Mouse (Mus musculus): ENCODE measurements around the gene Cpsf6. TPM values are rescaled to one million over a fixed set of nuclear protein-coding genes. Genes with fewer than 3 reads are reported as not detected.

Gene Cpsf6
- polyA plus RNA-seq, 1 experiment from 2014 or later = 162 TPM

DNA sequence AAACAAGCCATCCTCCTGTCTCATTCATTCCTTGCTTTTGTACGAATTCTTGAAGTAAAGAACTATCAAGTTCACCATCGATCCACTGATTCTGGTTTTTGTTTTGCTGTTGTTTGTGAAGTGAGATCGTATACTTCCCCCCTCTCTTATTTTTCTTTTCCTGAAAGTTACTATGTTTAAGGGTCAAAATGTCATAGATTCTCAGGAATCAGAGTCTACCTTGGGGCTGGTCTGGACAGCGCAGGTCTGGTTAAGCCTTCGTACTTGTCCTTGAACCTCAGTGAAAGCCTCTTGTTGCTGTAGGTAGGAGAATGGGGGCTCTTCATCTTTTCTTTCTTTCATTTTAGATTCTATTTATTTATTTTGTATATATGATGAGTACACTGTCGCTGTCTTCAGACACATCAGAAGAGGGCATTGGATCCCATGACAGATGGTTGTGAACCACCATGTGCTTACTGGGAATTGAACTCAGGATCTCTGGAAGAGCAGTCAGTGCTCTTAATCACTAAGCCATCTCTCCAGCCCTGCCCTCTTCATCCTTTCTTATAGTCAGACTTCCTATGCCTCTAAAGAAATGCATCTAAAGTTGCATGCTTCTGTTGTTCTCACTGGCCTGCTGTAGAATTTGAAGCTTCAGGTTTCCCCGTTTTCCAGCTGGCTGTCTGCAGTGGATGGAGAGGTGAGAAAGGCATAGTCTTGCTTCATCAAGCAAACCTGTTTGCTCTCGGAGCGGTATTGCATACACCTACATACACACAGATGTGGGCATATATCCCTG is 40.9 kb upstream of the Cpsf6 start:
- no peak for ATAC-seq (ENCODE audit: low read depth)
- Histone ChIP-seq H3K27me3 (ENCODE audit: control insufficient read depth, insufficient read depth, low read depth, low read length) (no peaks in the 10 kb centered on the region), H3K4me3 (ENCODE audit: low read length) (no peak overlapping the region), H3K9ac (ENCODE audit: low read length) (no peak overlapping the region), H3K4me2 (ENCODE audit: low read depth, low read length) (no peak overlapping the region), H3K9me3 (ENCODE audit: control insufficient read depth, low read length) (no peaks in the 10 kb centered on the region), H3K4me1 (replicated peaks; ENCODE audit: control insufficient read depth, insufficient read depth, low read length) (peaks cover 9% of the 10 kb centered on the region), H3K27ac (ENCODE audit: low read length) (no peak overlapping the region), H3K36me3 (ENCODE audit: control insufficient read depth, insufficient read depth, low read length) (no peaks in the 10 kb centered on the region)
- WGBS = 75% methylated on average over 9 of the region's 9 CpGs

DNA sequence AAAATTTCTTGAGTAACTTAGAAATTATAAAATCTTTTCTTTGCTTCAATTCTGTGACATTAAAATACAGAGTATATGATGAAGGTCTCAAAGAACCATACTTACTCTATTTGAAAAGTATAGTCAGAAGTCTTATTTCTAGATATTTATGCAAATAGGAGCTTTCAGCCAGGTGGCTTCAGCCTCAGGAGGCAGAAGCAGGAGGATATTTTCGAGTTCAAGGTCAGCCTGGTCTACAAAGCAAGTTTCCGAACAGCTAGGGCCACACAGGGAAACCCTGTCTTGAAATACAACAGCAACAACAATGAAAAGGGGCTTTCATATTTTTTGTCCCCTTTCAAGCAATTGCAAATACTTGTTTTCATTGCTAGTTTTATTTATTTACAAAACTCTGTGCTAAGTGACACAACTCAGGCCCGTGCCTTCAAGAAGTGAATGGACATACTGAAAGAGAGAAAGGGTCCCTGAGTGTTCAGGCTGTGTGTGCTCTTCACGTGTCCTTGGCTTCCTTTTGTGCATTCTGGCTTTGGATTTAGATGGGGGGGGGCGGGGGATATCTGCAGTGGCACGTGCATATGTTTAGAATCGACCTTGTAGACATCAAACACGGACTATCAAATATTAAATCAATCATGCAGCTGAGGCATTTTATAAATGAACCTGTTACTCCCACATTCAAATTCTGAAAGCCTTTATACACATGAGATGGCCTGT is 39.9 kb upstream of the Cpsf6 start:
- WGBS = 61% methylated on average over 8 of the region's 8 CpGs
- no peak for ATAC-seq (ENCODE audit: low read depth)
- Histone ChIP-seq H3K27ac (ENCODE audit: low read length) (no peak overlapping the region), H3K4me2 (ENCODE audit: low read depth, low read length) (no peak overlapping the region), H3K9ac (ENCODE audit: low read length) (no peak overlapping the region), H3K4me1 (replicated peaks; ENCODE audit: control insufficient read depth, insufficient read depth, low read length) (peaks cover 9% of the 10 kb centered on the region), H3K9me3 (ENCODE audit: control insufficient read depth, low read length) (no peaks in the 10 kb centered on the region), H3K27me3 (ENCODE audit: control insufficient read depth, insufficient read depth, low read depth, low read length) (no peaks in the 10 kb centered on the region), H3K36me3 (ENCODE audit: control insufficient read depth, insufficient read depth, low read length) (no peaks in the 10 kb centered on the region), H3K4me3 (ENCODE audit: low read length) (no peak overlapping the region)

DNA sequence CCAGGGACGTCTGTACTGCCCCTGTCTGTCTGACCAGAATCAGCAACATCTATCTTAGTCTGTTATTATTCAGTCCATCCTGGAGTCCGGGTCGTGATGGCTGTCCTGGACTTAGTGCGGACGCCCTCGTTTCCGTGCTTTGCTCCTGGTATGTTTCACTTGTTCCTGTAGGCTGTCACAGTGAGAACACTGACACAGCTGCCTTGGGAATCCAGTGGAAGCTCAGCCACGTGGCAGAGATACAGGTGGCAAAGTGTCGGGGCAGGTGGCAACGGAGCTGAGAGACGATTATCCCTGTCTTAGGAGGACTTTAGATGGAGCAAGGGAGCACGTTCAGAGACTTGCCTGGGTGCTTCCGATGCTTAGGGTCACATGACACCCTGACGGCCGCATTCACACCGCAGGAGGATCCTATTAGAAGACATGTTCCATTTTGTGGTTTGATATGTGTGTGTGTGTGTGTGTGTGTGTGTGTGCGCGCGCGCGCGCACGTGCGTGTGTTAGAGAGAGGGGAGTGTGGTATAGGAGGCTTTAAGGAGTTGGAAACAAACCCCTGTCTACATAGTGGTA is 38.9 kb upstream of the Cpsf6 start:
- Histone ChIP-seq H3K36me3 (ENCODE audit: control insufficient read depth, insufficient read depth, low read length) (no peaks in the 10 kb centered on the region), H3K27me3 (ENCODE audit: control insufficient read depth, insufficient read depth, low read depth, low read length) (no peaks in the 10 kb centered on the region), H3K4me2 (ENCODE audit: low read depth, low read length) (peak overlapping the region; percentile 67), H3K4me1 (replicated peaks; ENCODE audit: control insufficient read depth, insufficient read depth, low read length) (peaks cover 9% of the 10 kb centered on the region), H3K9me3 (ENCODE audit: control insufficient read depth, low read length) (no peaks in the 10 kb centered on the region), H3K27ac (ENCODE audit: low read length) (no peak overlapping the region), H3K9ac (ENCODE audit: low read length) (no peak overlapping the region), H3K4me3 (ENCODE audit: low read length) (peak overlapping the region; percentile 39)
- WGBS = 43% methylated on average over 24 of the region's 24 CpGs
- peak; percentile 43; the same call in 1 of the 2 replicates for ATAC-seq (ENCODE audit: low read depth)

DNA sequence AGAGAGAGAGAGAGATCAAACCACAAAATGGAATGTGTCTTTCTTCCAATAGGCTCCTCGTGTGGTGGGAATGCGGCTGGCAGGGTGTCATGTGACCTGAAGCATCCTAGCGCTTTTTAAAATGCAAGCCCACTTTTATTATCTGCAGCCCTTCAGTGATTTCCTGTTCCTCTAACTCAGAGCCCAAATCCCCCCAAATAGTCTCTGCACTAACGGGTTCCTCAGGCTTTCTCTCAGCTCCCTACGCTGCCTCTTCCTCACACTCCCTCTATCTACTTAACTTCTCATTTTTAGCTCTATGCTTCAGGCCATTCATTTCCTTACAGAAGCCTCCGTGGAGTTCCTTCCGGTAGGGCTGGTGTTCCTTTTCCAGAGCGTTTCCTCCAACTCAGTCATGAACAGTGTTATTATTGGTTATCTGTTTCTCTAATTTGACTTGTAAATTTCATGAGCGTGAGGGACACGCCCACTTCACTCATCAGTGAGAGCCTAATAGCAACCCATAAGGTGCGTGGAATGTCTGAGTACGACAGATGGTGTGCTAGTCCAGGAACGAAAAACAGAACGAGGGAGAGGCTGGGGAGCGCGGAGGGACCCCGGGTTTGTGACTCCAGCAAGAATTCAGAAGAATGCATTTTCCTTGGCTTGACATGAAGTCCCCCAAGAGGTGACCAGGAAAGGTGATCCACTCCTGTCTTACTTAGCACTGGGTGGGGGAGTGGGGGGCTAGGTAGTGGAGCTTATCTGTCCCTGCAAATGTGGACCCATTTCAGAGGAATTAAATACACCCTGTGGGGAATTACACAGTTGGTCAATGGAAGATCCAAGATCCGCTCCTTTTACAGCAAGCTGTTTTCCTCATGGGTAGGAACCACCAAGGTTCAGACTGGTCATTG is 38.2 kb upstream of the Cpsf6 start:
- Histone ChIP-seq H3K9me3 (ENCODE audit: control insufficient read depth, low read length) (no peaks in the 10 kb centered on the region), H3K4me1 (replicated peaks; ENCODE audit: control insufficient read depth, insufficient read depth, low read length) (peaks cover 9% of the 10 kb centered on the region), H3K9ac (ENCODE audit: low read length) (0 out of 2 replicates have a peak overlapping the region, but pooled peaks have one; percentile 28), H3K36me3 (ENCODE audit: control insufficient read depth, insufficient read depth, low read length) (no peaks in the 10 kb centered on the region), H3K4me2 (ENCODE audit: low read depth, low read length) (peak overlapping the region; percentile 67), H3K27ac (ENCODE audit: low read length) (no peak overlapping the region), H3K27me3 (ENCODE audit: control insufficient read depth, insufficient read depth, low read depth, low read length) (no peaks in the 10 kb centered on the region), H3K4me3 (ENCODE audit: low read length) (peak overlapping the region; percentile 39)
- peak; percentile 63 for ATAC-seq (ENCODE audit: low read depth)
- 22% methylated on average over 18 of the region's 18 CpGs for WGBS

DNA sequence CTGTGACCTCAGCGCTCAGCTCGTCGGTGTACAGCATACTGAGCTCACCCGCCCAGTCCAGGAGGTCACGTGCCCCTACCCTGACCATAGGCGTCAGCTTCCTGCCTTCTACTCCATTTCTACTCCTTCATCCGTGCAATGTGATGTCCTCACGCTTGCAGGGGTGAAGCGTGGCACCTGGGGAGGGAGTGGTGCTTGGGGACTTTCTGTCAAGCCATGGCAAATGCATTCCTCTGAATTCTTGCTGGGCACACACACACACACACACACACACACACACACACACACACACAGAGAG is 37.6 kb upstream of the Cpsf6 start:
- Histone ChIP-seq H3K27me3 (ENCODE audit: control insufficient read depth, insufficient read depth, low read depth, low read length) (no peaks in the 10 kb centered on the region), H3K36me3 (ENCODE audit: control insufficient read depth, insufficient read depth, low read length) (no peaks in the 10 kb centered on the region), H3K27ac (ENCODE audit: low read length) (no peak overlapping the region), H3K9me3 (ENCODE audit: control insufficient read depth, low read length) (no peaks in the 10 kb centered on the region), H3K4me2 (ENCODE audit: low read depth, low read length) (peak overlapping the region; percentile 67), H3K4me3 (ENCODE audit: low read length) (peak overlapping the region; percentile 39), H3K9ac (ENCODE audit: low read length) (no peak overlapping the region), H3K4me1 (replicated peaks; ENCODE audit: control insufficient read depth, insufficient read depth, low read length) (peaks cover 9% of the 10 kb centered on the region)
- ATAC-seq (ENCODE audit: low read depth) = peak; percentile 80
- WGBS = 28% methylated on average over 9 of the region's 9 CpGs

DNA sequence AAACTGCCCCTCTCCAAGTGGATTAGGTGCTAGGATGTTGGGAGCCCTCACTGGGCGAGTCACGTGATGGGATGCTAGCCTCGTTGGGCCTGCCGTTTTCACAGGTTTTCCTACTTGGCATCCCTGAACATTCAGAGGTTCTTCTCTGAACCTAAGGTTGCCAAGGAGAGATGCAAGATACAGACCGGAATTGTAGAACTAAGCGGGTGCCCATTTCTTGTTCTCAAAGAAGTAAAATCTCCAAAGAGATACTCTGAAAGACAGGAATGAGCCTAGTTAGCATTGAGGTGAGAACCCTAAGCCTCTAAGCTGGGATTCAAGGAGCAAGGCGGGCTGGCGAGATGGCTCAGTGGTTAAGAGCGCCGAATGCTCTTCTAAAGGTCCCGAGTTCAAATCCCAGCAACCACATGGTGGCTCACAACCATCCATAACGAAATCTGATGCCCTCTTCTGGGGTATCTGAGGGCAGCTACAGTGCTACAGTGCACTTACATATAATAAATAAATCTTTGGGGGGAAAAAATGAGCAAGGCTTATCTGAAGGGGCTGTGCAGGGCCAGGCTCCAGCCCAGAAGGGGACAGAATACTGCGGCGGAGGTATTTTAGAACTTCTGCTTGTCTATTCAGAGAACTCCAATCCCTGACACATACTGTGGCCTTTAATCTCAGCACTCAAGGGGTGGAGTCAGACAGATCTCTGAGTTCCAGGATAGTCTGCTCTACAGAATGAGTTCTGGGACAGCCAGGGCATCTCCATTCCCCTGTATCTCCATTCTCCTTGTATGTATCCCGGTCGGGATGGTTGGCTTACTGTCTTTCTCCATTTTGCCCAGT is 37.0 kb upstream of the Cpsf6 start:
- no peak for ATAC-seq (ENCODE audit: low read depth)
- Histone ChIP-seq H3K4me1 (replicated peaks; ENCODE audit: control insufficient read depth, insufficient read depth, low read length) (peaks cover 9% of the 10 kb centered on the region), H3K36me3 (ENCODE audit: control insufficient read depth, insufficient read depth, low read length) (no peaks in the 10 kb centered on the region), H3K27ac (ENCODE audit: low read length) (no peak overlapping the region), H3K9ac (ENCODE audit: low read length) (no peak overlapping the region), H3K4me3 (ENCODE audit: low read length) (peak overlapping the region; percentile 39; the same call in 1 of the 2 replicates), H3K9me3 (ENCODE audit: control insufficient read depth, low read length) (no peaks in the 10 kb centered on the region), H3K27me3 (ENCODE audit: control insufficient read depth, insufficient read depth, low read depth, low read length) (no peaks in the 10 kb centered on the region), H3K4me2 (ENCODE audit: low read depth, low read length) (peak overlapping the region; percentile 67)
- 80% methylated on average over 16 of the region's 16 CpGs for WGBS

DNA sequence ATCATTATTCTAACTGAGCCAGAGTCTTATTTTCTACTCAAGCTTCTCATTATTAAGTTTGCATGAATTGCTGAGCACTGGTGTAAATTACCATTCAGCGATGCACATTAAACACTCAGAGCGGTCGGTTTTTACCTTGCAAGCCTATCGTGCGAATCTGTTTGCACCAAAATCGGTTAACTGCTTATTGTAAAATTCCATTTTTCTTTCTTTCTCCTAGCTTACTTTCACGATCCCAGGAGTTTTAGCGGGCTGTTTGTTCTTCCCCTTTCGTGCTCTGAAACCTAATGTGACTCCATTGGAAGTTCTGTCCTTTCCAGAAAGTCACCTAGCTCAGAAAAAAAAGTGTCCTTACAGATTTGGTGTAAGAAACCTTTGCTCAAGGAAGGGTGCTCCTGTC is 36.3 kb upstream of the Cpsf6 start:
- H3K4me3 ChIP-seq (ENCODE audit: low read length) = no peak overlapping the region
- no peak overlapping the region for H3K4me2 ChIP-seq (ENCODE audit: low read depth, low read length)
- no peak overlapping the region for H3K27ac ChIP-seq (ENCODE audit: low read length)
- no peak overlapping the region for H3K9ac ChIP-seq (ENCODE audit: low read length)
- WGBS = 92% methylated on average over 9 of the region's 9 CpGs
- H3K4me1 ChIP-seq (replicated peaks; ENCODE audit: control insufficient read depth, insufficient read depth, low read length) = peaks cover 9% of the 10 kb centered on the region
- H3K9me3 ChIP-seq (ENCODE audit: control insufficient read depth, low read length) = no peaks in the 10 kb centered on the region
- no peak for ATAC-seq (ENCODE audit: low read depth)
- no peaks in the 10 kb centered on the region for H3K36me3 ChIP-seq (ENCODE audit: control insufficient read depth, insufficient read depth, low read length)
- no peaks in the 10 kb centered on the region for H3K27me3 ChIP-seq (ENCODE audit: control insufficient read depth, insufficient read depth, low read depth, low read length)

DNA sequence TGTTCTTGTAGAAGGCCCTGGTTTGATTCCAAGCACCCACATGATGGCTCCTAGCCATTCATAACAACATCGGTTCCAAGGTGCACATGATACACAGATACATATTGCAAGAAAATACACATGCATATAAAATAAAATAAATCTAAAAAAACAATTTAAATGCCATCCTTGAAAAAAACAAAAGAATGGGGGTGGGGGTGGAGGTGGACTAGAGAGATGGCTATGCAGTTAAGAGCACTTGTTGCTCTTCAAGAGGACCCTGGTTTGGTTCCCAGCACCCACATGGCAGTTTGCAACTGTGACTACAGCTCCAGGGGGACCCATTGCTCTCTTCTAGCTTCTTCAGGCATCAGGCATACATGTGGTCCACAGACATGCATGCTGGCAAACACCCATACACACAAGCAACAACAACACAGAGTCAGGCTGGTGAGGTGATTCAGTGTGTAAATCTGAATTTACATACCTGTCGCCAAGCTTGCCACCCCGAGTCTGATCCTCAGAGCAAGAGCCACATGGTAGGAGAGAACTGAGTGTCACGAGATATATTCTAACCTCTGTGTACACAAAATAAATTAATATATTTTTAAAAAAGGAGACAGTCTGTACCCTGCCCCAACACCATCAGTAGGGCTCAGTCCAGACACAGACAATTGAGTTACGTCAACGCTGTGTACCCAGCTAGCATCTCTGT is 35.7 kb upstream of the Cpsf6 start:
- peaks cover 9% of the 10 kb centered on the region for H3K4me1 ChIP-seq (replicated peaks; ENCODE audit: control insufficient read depth, insufficient read depth, low read length)
- ATAC-seq (ENCODE audit: low read depth) = no peak
- 93% methylated on average over 6 of the region's 6 CpGs for WGBS
- no peaks in the 10 kb centered on the region for H3K36me3 ChIP-seq (ENCODE audit: control insufficient read depth, insufficient read depth, low read length)
- no peaks in the 10 kb centered on the region for H3K9me3 ChIP-seq (ENCODE audit: control insufficient read depth, low read length)
- H3K4me3 ChIP-seq (ENCODE audit: low read length) = no peak overlapping the region
- no peaks in the 10 kb centered on the region for H3K27me3 ChIP-seq (ENCODE audit: control insufficient read depth, insufficient read depth, low read depth, low read length)
- no peak overlapping the region for H3K4me2 ChIP-seq (ENCODE audit: low read depth, low read length)
- no peak overlapping the region for H3K27ac ChIP-seq (ENCODE audit: low read length)
- no peak overlapping the region for H3K9ac ChIP-seq (ENCODE audit: low read length)

Measured in lung, embryonic 16.5 days (tissue).